28 mouse cellular contexts compared by ENCODE assay signal in genomic region chr2:113546496-113546895, GRCm38 (mm10).
A peak's percentile ranks its signal among the peaks of the same experiment; 100 is the strongest.
DNase-seq lines count a peak whose midpoint lies in the region; ATAC-seq and TF ChIP-seq lines count a peak whose summit lies in the region.
"Had no signal": no experiment of that assay in that cellular context is flagged by ENCODE, and none has a peak within 500 bp of the region (broad histone marks: within the 10 kb centered on the region; RNA-seq: fewer than 3 reads in every experiment).

No protein-coding gene starts in this region.

- no peaks in the 10 kb centered on the region for H3K36me3 ChIP-seq in hindbrain, embryonic 16.5 days (ENCODE audit: control insufficient read depth, insufficient read depth, low read length)
- no peaks in the 10 kb centered on the region for H3K36me3 ChIP-seq in hindbrain, embryonic 11.5 days (ENCODE audit: control insufficient read depth, insufficient read depth, low read length)
- H3K36me3 ChIP-seq in midbrain, postnatal 0 days (ENCODE audit: insufficient read depth, low read length) = no peaks in the 10 kb centered on the region
- no peaks in the 10 kb centered on the region for H3K36me3 ChIP-seq in midbrain, embryonic 13.5 days
- H3K36me3 ChIP-seq: G1E; heart, embryonic 12.5 days; hindbrain, embryonic 10.5 days; limb, embryonic 12.5 days; liver, embryonic 13.5 days; midbrain, embryonic 12.5 days had no signal

- no peak overlapping the region for H3K9ac ChIP-seq in hindbrain, embryonic 16.5 days (ENCODE audit: low read depth, low read length)
- no peak overlapping the region for H3K9ac ChIP-seq in hindbrain, embryonic 11.5 days (ENCODE audit: low read depth, low read length)
- no peak overlapping the region for H3K9ac ChIP-seq in midbrain, postnatal 0 days (replicated peaks; ENCODE audit: low read length, poor library complexity, severe bottlenecking)
- no peak overlapping the region for H3K9ac ChIP-seq in midbrain, embryonic 13.5 days (replicated peaks)
- H3K9ac ChIP-seq: forebrain, embryonic 13.5 days; heart, embryonic 12.5 days; limb, embryonic 12.5 days; liver, embryonic 13.5 days; midbrain, embryonic 12.5 days had no signal

- no peaks in the 10 kb centered on the region for H3K9me3 ChIP-seq in hindbrain, embryonic 16.5 days (ENCODE audit: control insufficient read depth, low read length)
- no peaks in the 10 kb centered on the region for H3K9me3 ChIP-seq in hindbrain, embryonic 11.5 days (ENCODE audit: control insufficient read depth, low read length)
- H3K9me3 ChIP-seq in midbrain, postnatal 0 days (ENCODE audit: low read length) = no peaks in the 10 kb centered on the region
- no peaks in the 10 kb centered on the region for H3K9me3 ChIP-seq in midbrain, embryonic 13.5 days
- H3K9me3 ChIP-seq: forebrain, embryonic 13.5 days; heart, embryonic 12.5 days; hindbrain, embryonic 10.5 days; limb, embryonic 12.5 days; liver, embryonic 13.5 days; midbrain, embryonic 12.5 days had no signal

- H3K4me2 ChIP-seq in hindbrain, embryonic 16.5 days (ENCODE audit: low read length) = no peak overlapping the region
- no peak overlapping the region for H3K4me2 ChIP-seq in hindbrain, embryonic 11.5 days (replicated peaks; ENCODE audit: low read depth, low read length)
- no peak overlapping the region for H3K4me2 ChIP-seq in midbrain, postnatal 0 days (ENCODE audit: low read depth, low read length, poor library complexity, severe bottlenecking)
- H3K4me2 ChIP-seq in midbrain, embryonic 13.5 days (replicated peaks) = no peak overlapping the region
- H3K4me2 ChIP-seq: forebrain, embryonic 13.5 days; heart, embryonic 12.5 days; limb, embryonic 12.5 days; liver, embryonic 13.5 days; midbrain, embryonic 12.5 days had no signal

- TF ChIP-seq CTCF in midbrain, postnatal 0 days (IDR thresholded peaks at IDR 0.05) = no peak

- no peaks in the 10 kb centered on the region for H3K27me3 ChIP-seq in hindbrain, embryonic 16.5 days (replicated peaks; ENCODE audit: control insufficient read depth, insufficient read depth, low read length)
- H3K27me3 ChIP-seq in hindbrain, embryonic 11.5 days (ENCODE audit: control insufficient read depth, insufficient read depth, low read length) = no peaks in the 10 kb centered on the region
- no peaks in the 10 kb centered on the region for H3K27me3 ChIP-seq in midbrain, postnatal 0 days (ENCODE audit: insufficient read depth, low read length)
- H3K27me3 ChIP-seq in midbrain, embryonic 13.5 days = no peaks in the 10 kb centered on the region
- H3K27me3 ChIP-seq: CH12.LX; forebrain, embryonic 13.5 days; heart, embryonic 12.5 days; limb, embryonic 12.5 days; liver, embryonic 13.5 days; midbrain, embryonic 12.5 days; Patski had no signal

- DNase-seq in cerebellum, adult 11-12 months = peak; percentile 16
- DNase-seq in cerebellum, adult 8-10 months = no peak
- DNase-seq in hindbrain, embryonic 11.5 days (ENCODE audit: low spot score) = no peak
- DNase-seq in midbrain, postnatal 0 days (ENCODE audit: low spot score) = peak; percentile 14
- peak; percentile 23 to 51 for DNase-seq in cerebellum, postnatal 25 days
- DNase-seq in lung, postnatal 4 days = no peak
- DNase-seq: B cell, adult 2 months; gastrocnemius, postnatal 14 days; heart, postnatal 10 days; kidney, adult 18-20 months; kidney, postnatal 14 days; liver, embryonic 13.5 days; lung, adult 2 months; lung, postnatal 14 days; right cerebral cortex, postnatal 25 days; spleen, adult 18-20 months had no signal

- no peak overlapping the region for H3K4me3 ChIP-seq in hindbrain, embryonic 16.5 days (ENCODE audit: low read length)
- no peak overlapping the region for H3K4me3 ChIP-seq in hindbrain, embryonic 11.5 days (ENCODE audit: low read depth, low read length)
- no peak overlapping the region for H3K4me3 ChIP-seq in midbrain, postnatal 0 days (ENCODE audit: low read depth, low read length)
- no peak overlapping the region for H3K4me3 ChIP-seq in midbrain, embryonic 13.5 days (replicated peaks)
- H3K4me3 ChIP-seq: forebrain, embryonic 13.5 days; heart, embryonic 12.5 days; hindbrain, embryonic 10.5 days; layer of hippocampus, adult 2 months; limb, embryonic 12.5 days; liver, embryonic 13.5 days; midbrain, embryonic 12.5 days had no signal

- no peak overlapping the region for H3K27ac ChIP-seq in hindbrain, embryonic 16.5 days (ENCODE audit: low read depth, low read length)
- H3K27ac ChIP-seq in hindbrain, embryonic 11.5 days (ENCODE audit: low read depth, low read length) = no peak overlapping the region
- no peak overlapping the region for H3K27ac ChIP-seq in midbrain, postnatal 0 days (ENCODE audit: low read depth, low read length)
- H3K27ac ChIP-seq in midbrain, embryonic 13.5 days = no peak overlapping the region
- H3K27ac ChIP-seq: forebrain, embryonic 13.5 days; hindbrain, embryonic 10.5 days; layer of hippocampus, adult 2 months; limb, embryonic 12.5 days; liver, embryonic 13.5 days; midbrain, embryonic 12.5 days had no signal

- no peaks in the 10 kb centered on the region for H3K4me1 ChIP-seq in hindbrain, embryonic 16.5 days (ENCODE audit: control insufficient read depth, insufficient read depth, low read depth, low read length)
- H3K4me1 ChIP-seq in hindbrain, embryonic 11.5 days (replicated peaks; ENCODE audit: control insufficient read depth, insufficient read depth, low read length) = no peaks in the 10 kb centered on the region
- no peaks in the 10 kb centered on the region for H3K4me1 ChIP-seq in midbrain, postnatal 0 days (ENCODE audit: insufficient read depth, low read length)
- H3K4me1 ChIP-seq in midbrain, embryonic 13.5 days (replicated peaks) = no peaks in the 10 kb centered on the region
- H3K4me1 ChIP-seq: forebrain, embryonic 13.5 days; heart, embryonic 12.5 days; hindbrain, embryonic 10.5 days; limb, embryonic 12.5 days; liver, embryonic 13.5 days; midbrain, embryonic 12.5 days had no signal

- 74% methylated on average over 5 of the region's 5 CpGs for WGBS in hindbrain, embryonic 16.5 days
- WGBS in hindbrain, embryonic 11.5 days = 89% methylated on average over 5 of the region's 5 CpGs
- 75% methylated on average over 5 of the region's 5 CpGs for WGBS in midbrain, postnatal 0 days
- WGBS in midbrain, embryonic 13.5 days = 77% methylated on average over 5 of the region's 5 CpGs

- peak; percentile 24; the same call in 1 of the 2 replicates for ATAC-seq in hindbrain, embryonic 16.5 days
- no peak for ATAC-seq in hindbrain, embryonic 11.5 days (ENCODE audit: low FRiP score)
- ATAC-seq in midbrain, postnatal 0 days (ENCODE audit: low FRiP score) = no peak
- no peak for ATAC-seq in midbrain, embryonic 13.5 days
- ATAC-seq: forebrain, embryonic 13.5 days; inflammation-experienced regulatory T-cells, adult 6 months; Patski had no signal

Comparison
In these comparisons a context has a peak if more than half of its experiments do, and no peak if none do; other contexts are left out.
1. DNase-seq: peak in cerebellum, adult 11-12 months (single experiment), midbrain, postnatal 0 days (single experiment) and cerebellum, postnatal 25 days (2 of 2); none in cerebellum, adult 8-10 months (single experiment), hindbrain, embryonic 11.5 days (single experiment) and lung, postnatal 4 days (0 of 2).